Mouse (Mus musculus): Measurements from ENCODE around the gene Wdr20.

- TF ChIP-seq CTCF (IDR thresholded peaks at IDR 0.05; ENCODE audit: low read depth) (no peak), EP300 (optimal IDR thresholded peaks at IDR 0.05) (no peak)
Observed at GRCm38 (mm10) chr12:110837192-110837841, 99.6 kb downstream of the Wdr20 start.
